8 mouse cellular contexts compared by ENCODE assay signal in the genomic region with DNA sequence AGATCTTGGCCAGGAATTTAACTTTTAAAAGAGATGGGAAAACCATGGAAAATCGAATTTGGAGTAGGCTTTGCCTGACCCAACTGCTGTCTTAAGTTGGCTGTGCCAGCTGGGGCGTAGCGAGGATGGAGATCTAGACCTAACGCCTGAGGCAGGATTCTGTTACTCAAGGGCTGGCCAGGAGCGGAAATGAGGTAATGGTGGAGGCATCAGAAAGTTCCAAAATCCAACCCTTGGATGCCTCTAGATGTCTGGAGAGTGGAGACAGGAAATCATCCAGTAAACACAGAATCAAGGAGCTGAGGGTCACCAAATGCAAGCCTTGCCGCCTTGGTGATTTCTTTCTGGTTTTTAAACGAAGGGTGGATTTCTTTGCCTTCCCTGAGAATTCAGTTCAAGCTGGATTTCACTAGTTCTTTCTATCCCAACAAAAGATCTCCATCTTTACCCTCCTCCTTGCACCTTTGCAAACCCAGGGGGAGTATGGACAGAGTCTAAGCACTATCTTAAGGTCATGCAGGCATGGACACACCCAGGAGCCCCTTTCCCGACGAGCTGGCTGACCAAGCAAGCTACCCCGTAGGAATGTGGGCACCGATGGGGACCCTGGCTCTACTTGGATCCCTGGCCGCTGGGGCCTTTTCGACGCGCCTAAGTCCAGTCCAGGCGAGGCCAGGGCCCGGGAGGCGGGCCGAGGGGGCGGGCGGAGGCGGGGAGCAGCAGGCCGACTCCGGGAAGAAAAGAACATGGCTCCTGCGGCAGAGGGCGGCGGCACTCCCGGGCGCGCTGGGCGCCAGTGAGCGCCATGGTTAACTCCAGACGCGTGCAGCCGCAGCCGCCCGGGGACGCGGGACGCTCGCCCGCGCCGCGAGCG. TPM values are rescaled to one million over a fixed set of nuclear protein-coding genes. Genes with fewer than 3 reads are reported as not detected.
A peak's percentile ranks its signal among the peaks of the same experiment; 100 is the strongest.
DNase-seq lines count a peak whose midpoint lies in the region; ATAC-seq and TF ChIP-seq lines count a peak whose summit lies in the region.

A gene (plus strand): TSS at position 619 of the 874 bp plus-strand sequence.

- no peaks in the 10 kb centered on the region for H3K9me3 ChIP-seq in hindbrain, embryonic 13.5 days

- 11% methylated on average over 46 of the region's 46 CpGs for WGBS in hindbrain, embryonic 13.5 days

- intact Hi-C loops in gastrocnemius, adult 2 months (cut with DNase I): no loop called here
- intact Hi-C loops in left cerebral cortex, adult 2 months (cut with DNase I): loop anchor here (5.0 kb wide), 2 partner anchors 107 to 347 kb away; a partner anchor contains a TSS

- peaks cover 27% of the 10 kb centered on the region for H3K4me1 ChIP-seq in hindbrain, embryonic 13.5 days (replicated peaks)

- peak within 1 kb of the TSS; percentile 98 for H3K9ac ChIP-seq in hindbrain, embryonic 13.5 days

- H3K4me2 ChIP-seq in hindbrain, embryonic 13.5 days: peak within 1 kb of the TSS; percentile 73

- peak within 1 kb of the TSS; percentile 89 for H3K4me3 ChIP-seq in gastrocnemius, adult 2 months
- peak within 1 kb of the TSS; percentile 77 for H3K4me3 ChIP-seq in hindbrain, embryonic 13.5 days
- peak within 1 kb of the TSS; percentile 82 for H3K4me3 ChIP-seq in left cerebral cortex, adult 2 months

- H3K27me3 ChIP-seq in hindbrain, embryonic 13.5 days: no peaks in the 10 kb centered on the region

- peak; percentile 92 for DNase-seq in adrenal gland, adult 2 months
- peak; percentile 76 to 82 for DNase-seq in cerebellum, postnatal 36 days
- DNase-seq in gastrocnemius, adult 2 months: peak; percentile 90
- peak; percentile 70 to 71 for DNase-seq in left cerebral cortex, adult 2 months (ENCODE audit: extremely low spot score in 1 of 2, low spot score in 2 of 2)
- peak; percentile 87 for DNase-seq in lung, postnatal 36 days
- peak; percentile 62 for DNase-seq in right cerebral cortex, adult 18-20 months

- TF ChIP-seq CTCF in gastrocnemius, adult 2 months (IDR thresholded peaks at IDR 0.05): no peak
- TF ChIP-seq CTCF in left cerebral cortex, adult 2 months (IDR thresholded peaks at IDR 0.05): no peak

- H3K36me3 ChIP-seq in hindbrain, embryonic 13.5 days: peaks cover 10% of the 10 kb centered on the region; the same call in 1 of the 2 replicates

- H3K27ac ChIP-seq in gastrocnemius, adult 2 months: peak within 1 kb of the TSS; percentile 91
- peak within 1 kb of the TSS; percentile 97 for H3K27ac ChIP-seq in hindbrain, embryonic 13.5 days
- peak within 1 kb of the TSS; percentile 92 for H3K27ac ChIP-seq in left cerebral cortex, adult 2 months

- peak; percentile 83 for ATAC-seq in hindbrain, embryonic 13.5 days (ENCODE audit: low FRiP score)
- no peak for ATAC-seq in erythroid progenitor cell, adult 5-6 weeks (replicated peaks; ENCODE audit: low FRiP score, poor library complexity, severe bottlenecking)

RNA-seq across cellular contexts. Expression of the gene that starts here (rescaled TPM):
- total RNA-seq in adrenal gland, adult 2 months (2021): 10 to 100 TPM; 33.0 to 44.4 TPM
- 21.9 and 33.1 TPM in 2 replicates for polyA plus RNA-seq in adrenal gland, adult 2 months (2012; rRNA removed)
- total RNA-seq in gastrocnemius, adult 2 months (2021): 10 to 100 TPM in 1 of 2 experiments, 1 to 10 TPM in 1; 9.9 to 15.7 TPM
- 8.9 and 9.1 TPM in 2 replicates for polyA plus RNA-seq in hindbrain, embryonic 13.5 days (2015; fragmentation: Nextera tagmentation; extraction: Ambion mirVana)
- total RNA-seq in left cerebral cortex, adult 2 months (2021): 10 to 100 TPM; 26.9 to 29.6 TPM
- total RNA-seq in erythroid progenitor cell, adult 5-6 weeks (2015; ENCODE audit: low replicate concordance): not detected in 2 replicates
- total RNA-seq in erythroid progenitor cell, adult 5-6 weeks (2017; ENCODE audit: low replicate concordance): 0.90 and 1.2 TPM in 2 replicates

Comparison
In these comparisons a context has a peak if more than half of its experiments do, and no peak if none do; other contexts are left out.
1. RNA of the gene that starts here (total RNA-seq): 33.0 to 44.4 TPM in adrenal gland, adult 2 months, 26.9 to 29.6 TPM in left cerebral cortex, adult 2 months and 9.9 to 15.7 TPM in gastrocnemius, adult 2 months; 0.90 to 1.2 TPM in erythroid progenitor cell, adult 5-6 weeks; every median in the first group is over 4 times any median in the second.
2. Peak in every context shown above with its lines, with median percentiles within 50 percentile points of each other: DNase-seq, H3K27ac ChIP-seq and H3K4me3 ChIP-seq.